Mouse (Mus musculus): ENCODE data around the gene Ccnjl. TPM values are rescaled to one million over a fixed set of nuclear protein-coding genes. Genes with fewer than 3 reads are reported as not detected.

The Ccnjl gene
- polyA plus RNA-seq, 1 experiment from 2014 or later: 6.5 TPM

- H3K9me3 ChIP-seq (ENCODE audit: low read length): no peaks in the 10 kb centered on the region
- H3K4me2 ChIP-seq (replicated peaks; ENCODE audit: low read depth, low read length): no peak overlapping the region
- no peaks in the 10 kb centered on the region for H3K27me3 ChIP-seq (replicated peaks; ENCODE audit: insufficient read depth, low read length)
- no peak overlapping the region for H3K9ac ChIP-seq (replicated peaks; ENCODE audit: low read depth)
- peak; percentile 90 for DNase-seq (ENCODE audit: low spot score)
- no peak for TF ChIP-seq EP300 (IDR thresholded peaks at IDR 0.05)
- peak; percentile 85 for TF ChIP-seq CTCF (IDR thresholded peaks at IDR 0.05)
- no peak overlapping the region for H3K27ac ChIP-seq (ENCODE audit: low read length)
- no peaks in the 10 kb centered on the region for H3K4me1 ChIP-seq (ENCODE audit: insufficient read depth, low read depth, low read length)
- no peak overlapping the region for H3K4me3 ChIP-seq (ENCODE audit: low read depth, low read length)
- WGBS: 22% methylated on average over 12 of the region's 12 CpGs
- ATAC-seq: peak; percentile 77
- no peaks in the 10 kb centered on the region for H3K36me3 ChIP-seq (ENCODE audit: insufficient read depth, low read length)
Measured at GRCm38 (mm10) chr11:43612834-43613488, 84.4 kb downstream of the Ccnjl start.

- TF ChIP-seq EP300 (IDR thresholded peaks at IDR 0.05): no peak
- no peak for TF ChIP-seq CTCF (IDR thresholded peaks at IDR 0.05)
- H3K4me3 ChIP-seq (ENCODE audit: low read depth, low read length): no peak overlapping the region
- WGBS: 33% methylated on average over 5 of the region's 5 CpGs
- no peaks in the 10 kb centered on the region for H3K4me1 ChIP-seq (ENCODE audit: insufficient read depth, low read depth, low read length)
- no peak overlapping the region; the same call in 1 of the 2 replicates for H3K27ac ChIP-seq (ENCODE audit: low read length)
- H3K27me3 ChIP-seq (replicated peaks; ENCODE audit: insufficient read depth, low read length): no peaks in the 10 kb centered on the region
- peak; percentile 70 for ATAC-seq
- no peaks in the 10 kb centered on the region for H3K36me3 ChIP-seq (ENCODE audit: insufficient read depth, low read length)
- no peaks in the 10 kb centered on the region for H3K9me3 ChIP-seq (ENCODE audit: low read length)
- no peak overlapping the region for H3K9ac ChIP-seq (replicated peaks; ENCODE audit: low read depth)
- no peak overlapping the region for H3K4me2 ChIP-seq (replicated peaks; ENCODE audit: low read depth, low read length)
- DNase-seq (ENCODE audit: low spot score): peak; percentile 65
Measured at GRCm38 (mm10) chr11:43617924-43618323, 89.3 kb downstream of the Ccnjl start.

- Histone ChIP-seq H3K27me3 (replicated peaks; ENCODE audit: insufficient read depth, low read length) (no peaks in the 10 kb centered on the region), H3K9me3 (ENCODE audit: low read length) (no peaks in the 10 kb centered on the region), H3K36me3 (ENCODE audit: insufficient read depth, low read length) (no peaks in the 10 kb centered on the region), H3K4me2 (replicated peaks; ENCODE audit: low read depth, low read length) (no peak overlapping the region), H3K27ac (ENCODE audit: low read length) (no peak overlapping the region; the same call in 1 of the 2 replicates), H3K4me3 (ENCODE audit: low read depth, low read length) (no peak overlapping the region), H3K4me1 (ENCODE audit: insufficient read depth, low read depth, low read length) (no peaks in the 10 kb centered on the region), H3K9ac (replicated peaks; ENCODE audit: low read depth) (no peak overlapping the region)
- TF ChIP-seq CTCF (IDR thresholded peaks at IDR 0.05): no peak
- TF ChIP-seq EP300 (IDR thresholded peaks at IDR 0.05): no peak
- ATAC-seq (peak; percentile 50), DNase-seq (ENCODE audit: low spot score) (peak; percentile 19)
- 53% methylated on average over 7 of the region's 7 CpGs for WGBS
Measured at GRCm38 (mm10) chr11:43618403-43618802, 89.8 kb downstream of the Ccnjl start.

GRCm38 (mm10) chr11:43621769-43622168 lies 93.2 kb downstream of the Ccnjl start:
- Histone ChIP-seq H3K27ac (ENCODE audit: low read length) (no peak overlapping the region), H3K4me3 (ENCODE audit: low read depth, low read length) (no peak overlapping the region), H3K9ac (replicated peaks; ENCODE audit: low read depth) (no peak overlapping the region), H3K4me2 (replicated peaks; ENCODE audit: low read depth, low read length) (no peak overlapping the region), H3K4me1 (ENCODE audit: insufficient read depth, low read depth, low read length) (peaks cover 6% of the 10 kb centered on the region; the same call in 1 of the 2 replicates), H3K27me3 (replicated peaks; ENCODE audit: insufficient read depth, low read length) (no peaks in the 10 kb centered on the region), H3K36me3 (ENCODE audit: insufficient read depth, low read length) (no peaks in the 10 kb centered on the region), H3K9me3 (ENCODE audit: low read length) (no peaks in the 10 kb centered on the region)
- TF ChIP-seq EP300 (IDR thresholded peaks at IDR 0.05) (no peak), CTCF (IDR thresholded peaks at IDR 0.05) (no peak)
- ATAC-seq (no peak), DNase-seq (ENCODE audit: low spot score) (no peak)
- WGBS: 68% methylated on average over 5 of the region's 5 CpGs

GRCm38 (mm10) chr11:43624341-43624740 lies 95.8 kb downstream of the Ccnjl start:
- no peak overlapping the region for H3K4me2 ChIP-seq (replicated peaks; ENCODE audit: low read depth, low read length)
- TF ChIP-seq EP300 (IDR thresholded peaks at IDR 0.05) (no peak), CTCF (IDR thresholded peaks at IDR 0.05) (no peak)
- H3K4me1 ChIP-seq (ENCODE audit: insufficient read depth, low read depth, low read length): peaks cover 6% of the 10 kb centered on the region; the same call in 1 of the 2 replicates
- H3K9ac ChIP-seq (replicated peaks; ENCODE audit: low read depth): no peak overlapping the region
- H3K4me3 ChIP-seq (ENCODE audit: low read depth, low read length): no peak overlapping the region
- DNase-seq (ENCODE audit: low spot score): no peak
- no peaks in the 10 kb centered on the region for H3K27me3 ChIP-seq (replicated peaks; ENCODE audit: insufficient read depth, low read length)
- no peak for ATAC-seq
- 95% methylated on average over 1 of the region's 1 CpGs for WGBS
- H3K9me3 ChIP-seq (ENCODE audit: low read length): no peaks in the 10 kb centered on the region
- H3K27ac ChIP-seq (ENCODE audit: low read length): no peak overlapping the region
- H3K36me3 ChIP-seq (ENCODE audit: insufficient read depth, low read length): no peaks in the 10 kb centered on the region

GRCm38 (mm10) chr11:43626300-43626926 lies 97.8 kb downstream of the Ccnjl start:
- Histone ChIP-seq H3K36me3 (ENCODE audit: insufficient read depth, low read length) (no peaks in the 10 kb centered on the region), H3K4me1 (ENCODE audit: insufficient read depth, low read depth, low read length) (peaks cover 6% of the 10 kb centered on the region; the same call in 1 of the 2 replicates), H3K4me2 (replicated peaks; ENCODE audit: low read depth, low read length) (peak overlapping the region; percentile 29), H3K4me3 (ENCODE audit: low read depth, low read length) (no peak overlapping the region), H3K27ac (ENCODE audit: low read length) (no peak overlapping the region), H3K27me3 (replicated peaks; ENCODE audit: insufficient read depth, low read length) (no peaks in the 10 kb centered on the region), H3K9ac (replicated peaks; ENCODE audit: low read depth) (no peak overlapping the region), H3K9me3 (ENCODE audit: low read length) (no peaks in the 10 kb centered on the region)
- WGBS: 10% methylated on average over 12 of the region's 12 CpGs
- TF ChIP-seq CTCF (IDR thresholded peaks at IDR 0.05) (no peak), EP300 (IDR thresholded peaks at IDR 0.05) (no peak)
- ATAC-seq (0 out of 2 replicates have a peak, but pooled peaks have one; percentile 21), DNase-seq (ENCODE audit: low spot score) (peak; percentile 42)
